Mouse (Mus musculus): ENCODE results near the gene Arsg. TPM values are rescaled to one million over a fixed set of nuclear protein-coding genes. Genes with fewer than 3 reads are reported as not detected.
"Not testable (repeated sequence)": the region's sequence is repeated elsewhere in the genome, so short reads cannot be mapped to it uniquely, and the experiment has no call there.

The Arsg gene
- total RNA-seq, 2 experiments from 2014 or later, result 4.8 to 6.0 TPM

DNA sequence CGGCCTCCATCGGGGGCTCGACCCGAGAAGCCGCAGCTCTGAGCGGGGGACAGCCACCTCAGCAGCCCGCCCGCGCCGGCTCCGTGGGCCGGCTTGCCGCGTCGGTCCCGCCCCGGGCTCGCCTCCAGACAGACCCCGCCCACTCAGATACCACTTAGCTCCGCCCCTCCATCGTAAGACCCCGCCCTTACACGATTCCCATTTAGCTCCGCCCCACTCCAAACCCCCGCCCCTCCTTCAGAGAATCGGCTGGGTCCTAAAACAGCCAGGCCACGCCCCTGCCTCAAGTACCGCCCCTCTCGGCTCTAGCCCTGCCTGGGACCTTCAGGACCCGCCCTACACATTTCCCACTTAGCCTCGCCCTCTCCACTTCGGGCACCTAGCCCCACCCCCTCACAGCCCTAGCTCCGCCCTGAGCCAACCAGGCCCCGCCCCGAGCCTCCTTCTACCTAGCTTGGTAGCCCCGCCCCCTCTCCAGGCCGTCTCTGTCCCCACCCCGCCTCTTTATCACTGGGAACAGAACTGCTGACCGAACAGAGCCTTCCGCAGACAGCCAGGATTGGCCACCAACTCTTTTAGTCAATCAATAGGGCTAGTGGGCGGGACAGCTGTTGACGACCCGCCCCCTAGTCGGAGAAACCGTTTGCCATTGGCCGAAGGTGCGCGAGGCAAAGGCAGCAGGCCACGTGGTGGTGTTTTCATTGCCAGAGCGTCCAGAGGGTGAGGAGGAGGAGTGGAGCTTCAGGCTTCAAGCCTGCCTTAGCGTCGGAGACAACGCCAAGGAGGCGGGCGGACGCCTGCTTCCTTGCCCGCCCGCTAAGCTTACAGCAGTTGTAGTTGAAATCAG lies 138.4 kb downstream of the Arsg start, which contains the start of gene Wipi1:
Wipi1 (minus strand) TSS at position 665 of the 847 bp plus-strand sequence.
- intact Hi-C loops (cut with DNase I), result no loop called here
- DNase-seq, result peak; percentile 99

DNA sequence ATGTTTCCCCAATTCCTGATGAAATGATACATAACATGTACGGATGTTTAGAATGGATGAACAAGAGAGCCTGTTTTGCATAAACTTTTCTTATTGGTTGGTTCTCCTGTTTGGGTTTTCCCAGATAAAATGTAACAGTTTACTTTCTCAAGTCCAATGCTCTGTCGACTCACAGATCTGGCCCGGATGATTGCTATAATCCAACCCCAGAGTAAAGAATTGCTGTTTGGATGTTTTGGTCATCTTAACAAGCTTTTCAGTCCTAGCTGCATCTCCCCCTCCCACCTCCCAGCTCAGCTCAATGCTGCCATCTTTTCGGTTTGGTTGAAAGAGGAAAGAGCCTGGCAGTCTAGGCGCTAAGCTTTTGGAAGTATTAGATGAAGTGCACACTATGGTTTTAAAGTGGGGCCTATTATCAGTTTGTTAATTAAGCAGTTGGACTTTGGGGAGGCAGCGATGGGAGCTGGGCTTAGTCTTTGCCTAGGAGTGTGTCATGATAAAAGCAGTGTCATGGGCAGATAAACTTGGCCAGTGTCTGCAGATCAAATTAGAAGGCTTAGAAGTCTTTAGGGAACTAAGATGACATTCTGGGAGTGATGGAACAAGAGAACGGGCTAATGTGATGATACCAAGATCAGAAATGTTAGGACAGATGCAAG lies 139.8 kb downstream of the Arsg start:
- intact Hi-C loops (cut with DNase I), result no loop called here
- DNase-seq, result no peak

DNA sequence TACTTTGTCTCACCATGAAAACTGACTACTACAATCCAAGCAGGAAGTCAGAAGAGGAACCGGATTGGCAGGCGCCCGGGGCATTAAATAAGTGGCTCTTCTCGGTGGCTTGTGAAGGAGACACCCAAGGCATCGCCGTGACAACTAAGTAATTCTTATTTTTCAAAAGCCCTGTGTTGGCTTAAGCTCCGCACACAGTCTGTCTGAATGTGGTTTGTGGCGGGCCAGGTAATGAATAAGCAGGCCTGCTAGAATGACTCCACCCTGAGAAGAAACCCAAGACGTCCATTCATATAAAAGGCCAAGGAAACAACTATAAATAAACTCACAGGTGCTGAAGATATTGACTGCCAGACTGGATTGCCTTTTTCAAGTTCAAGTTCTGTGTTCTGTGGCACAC lies 142.1 kb downstream of the Arsg start:
- intact Hi-C loops (cut with DNase I), result no loop called here
- no peak for DNase-seq

DNA sequence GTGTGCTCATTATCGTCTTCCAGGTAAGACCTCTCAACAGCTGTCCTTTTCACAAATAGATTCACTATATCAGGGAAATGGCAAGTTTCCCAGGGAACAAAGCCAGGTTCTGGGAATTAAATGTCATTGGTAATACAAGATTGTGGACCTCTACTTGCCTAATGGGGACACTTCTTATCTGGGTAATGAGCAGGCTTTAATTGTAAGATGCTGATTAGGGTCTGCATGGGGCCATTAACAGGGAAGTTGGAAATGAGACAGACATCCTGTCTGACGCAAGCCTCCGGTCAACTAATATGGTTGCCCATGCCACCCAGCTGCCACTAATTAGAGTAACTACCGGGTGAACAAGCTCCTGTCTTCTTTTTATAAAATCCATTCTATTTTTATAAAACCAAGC lies 143.2 kb downstream of the Arsg start:
- no peak for DNase-seq

GRCm38 (mm10) chr11:109616766-109617165 lies 143.6 kb downstream of the Arsg start:
- intact Hi-C loops (cut with DNase I), result no loop called here
- DNase-seq, result no peak

More for the DNA sequence above, 143.2 kb downstream of the Arsg start:
- intact Hi-C loops (cut with DNase I), result no loop called here

GRCm38 (mm10) chr11:109619055-109619454 lies 145.9 kb downstream of the Arsg start:
- peak; percentile 38 for DNase-seq
- intact Hi-C loops (cut with DNase I), result not testable (repeated sequence)

DNA sequence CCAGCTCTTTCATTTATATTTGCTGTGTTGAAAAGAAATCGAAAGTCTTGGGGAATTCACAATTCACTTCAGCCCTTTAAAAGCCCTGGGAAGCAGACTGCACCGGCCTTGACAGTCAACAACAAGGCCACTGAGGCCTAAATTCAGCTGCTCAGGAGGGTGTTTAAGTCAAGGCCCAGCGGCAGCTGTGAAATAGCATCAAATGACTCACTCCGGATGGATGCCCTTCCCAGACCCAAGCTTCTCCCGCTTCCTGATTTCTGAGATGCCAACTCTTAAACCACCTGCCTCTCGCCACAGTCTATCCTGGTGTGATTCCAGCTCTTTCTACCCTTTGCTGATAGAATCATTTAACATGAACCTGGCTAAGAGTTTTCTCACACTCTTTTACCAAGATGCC lies 147.2 kb downstream of the Arsg start:
- intact Hi-C loops (cut with DNase I), result no loop called here
- no peak for DNase-seq

DNA sequence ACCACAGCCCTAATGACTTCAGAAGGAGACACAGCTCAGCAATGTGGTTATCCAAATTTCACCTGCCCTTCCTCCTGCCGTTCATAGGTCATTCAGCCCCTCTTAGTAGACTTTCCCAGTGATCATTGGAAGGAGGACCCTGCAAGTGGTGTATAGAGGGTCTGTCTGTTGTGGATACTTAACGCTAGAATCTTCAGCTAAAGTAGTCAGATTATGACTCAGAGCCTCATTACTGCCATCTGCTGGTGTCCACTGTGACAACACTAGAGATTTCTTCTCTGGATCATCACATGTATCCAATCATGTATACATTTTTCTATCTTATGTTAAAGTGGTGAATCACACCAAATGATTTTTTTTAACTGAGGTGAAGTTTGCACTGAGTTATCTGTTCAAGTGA lies 148.0 kb downstream of the Arsg start:
- intact Hi-C loops (cut with DNase I), result no loop called here
- peak; percentile 55 for DNase-seq

DNA sequence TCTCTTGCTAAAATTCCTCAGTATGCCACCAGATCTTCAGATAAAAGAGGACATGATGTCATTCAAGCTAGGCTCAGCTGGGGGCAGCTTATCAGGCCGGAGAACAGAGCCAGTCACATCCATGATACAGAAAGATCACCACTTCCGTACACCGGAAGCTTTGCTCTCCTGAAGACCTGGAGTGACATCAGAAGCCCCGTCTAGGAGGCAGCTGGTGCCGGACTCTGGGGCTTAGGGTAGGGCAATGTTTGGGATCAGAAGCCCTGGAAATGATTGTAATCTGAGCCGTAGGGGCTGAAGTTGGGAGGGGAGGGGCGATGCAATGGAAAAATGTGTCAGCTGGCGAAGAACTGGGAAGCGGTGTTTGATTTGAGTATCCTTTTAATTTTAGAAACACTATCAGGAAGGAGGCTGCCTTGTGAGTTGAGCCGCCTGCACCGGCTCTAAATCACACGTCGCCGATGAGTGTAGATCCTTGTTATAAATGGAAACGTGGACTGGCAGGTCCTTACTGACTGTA lies 149.4 kb downstream of the Arsg start:
- intact Hi-C loops (cut with DNase I), result no loop called here
- DNase-seq, result no peak

Small RNAs within 50 kb of the gene (microRNA-seq; reads per million reads assigned to microRNA genes)
- gene Gm25540, result not detected

Other genes with a start within 250 kb of the Arsg start
- 10 to 100 TPM; 37.0 to 37.7 TPM for gene Rgs9, start 175.2 kb upstream of the Arsg start, total RNA-seq (2021)
- 10 to 100 TPM; 48.8 to 50.5 TPM for gene Gna13, start 110.5 kb upstream of the Arsg start, total RNA-seq (2021)
- gene 9930022D16Rik, start 59.5 kb upstream of the Arsg start, total RNA-seq (2021), result not detected
- 100 to 1,000 TPM; 179 to 181 TPM for gene Amz2, start 47.4 kb upstream of the Arsg start, total RNA-seq (2021)
- gene Slc16a6, start 224 bp downstream of the Arsg start, total RNA-seq (2021), result 10 to 100 TPM; 13.0 to 13.2 TPM
- 10 to 100 TPM; 14.1 TPM for gene Wipi1, start 138.6 kb downstream of the Arsg start, total RNA-seq (2021)
- gene Prkar1a, start 176.0 kb downstream of the Arsg start, total RNA-seq (2021), result 100 to 1,000 TPM; 334 to 356 TPM
- gene Fam20a, start 248.9 kb downstream of the Arsg start, total RNA-seq (2021), result 1 to 10 TPM; 6.4 to 6.7 TPM